Mouse (Mus musculus): ENCODE measurements around the gene Zan. TPM values are rescaled to one million over a fixed set of nuclear protein-coding genes. Genes with fewer than 3 reads are reported as not detected.

The Zan gene
- polyA plus RNA-seq, 1 experiment: 0.83 TPM

DNA sequence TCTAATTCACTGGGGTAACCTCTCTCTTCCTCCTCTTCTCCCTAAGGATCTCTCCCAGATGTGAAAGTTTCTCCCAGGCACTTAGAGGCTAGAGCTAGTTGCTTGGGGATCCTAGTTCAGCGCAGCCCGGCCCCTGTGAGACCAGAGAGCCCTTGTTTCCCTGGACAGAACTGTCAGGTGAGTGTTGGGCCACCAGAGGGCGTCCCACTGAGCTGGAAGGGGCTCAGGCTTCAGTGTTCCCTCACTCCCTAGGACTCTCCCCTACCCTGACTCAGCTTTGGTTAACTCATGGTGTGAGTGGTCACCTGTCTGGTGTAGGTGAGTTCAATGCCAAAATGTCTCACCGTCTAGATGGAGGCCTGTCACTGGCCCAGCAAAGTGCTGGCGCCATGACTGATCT, 41.6 kb upstream of the Zan start, which contains the start of gene Gigyf1:
TSS of gene Gigyf1 (plus strand) at position 113 of the 400 bp plus-strand sequence.
- DNase-seq: no peak
- Histone ChIP-seq H3K4me1 (ENCODE audit: control insufficient read depth, insufficient read depth, low read length) (peaks cover 10% of the 10 kb centered on the region), H3K4me3 (replicated peaks; ENCODE audit: extremely low read depth, low read depth, low read length) (no peak within 1 kb of the TSS)
- TF ChIP-seq CTCF (IDR thresholded peaks at IDR 0.05; ENCODE audit: insufficient read depth, low read length): peak; percentile 52
- no peak for TF ChIP-seq POLR2A (IDR thresholded peaks at IDR 0.05; ENCODE audit: borderline replicate concordance, extremely low read depth, low read depth, low read length)
- 74% methylated on average over 5 of the region's 5 CpGs for WGBS

DNA sequence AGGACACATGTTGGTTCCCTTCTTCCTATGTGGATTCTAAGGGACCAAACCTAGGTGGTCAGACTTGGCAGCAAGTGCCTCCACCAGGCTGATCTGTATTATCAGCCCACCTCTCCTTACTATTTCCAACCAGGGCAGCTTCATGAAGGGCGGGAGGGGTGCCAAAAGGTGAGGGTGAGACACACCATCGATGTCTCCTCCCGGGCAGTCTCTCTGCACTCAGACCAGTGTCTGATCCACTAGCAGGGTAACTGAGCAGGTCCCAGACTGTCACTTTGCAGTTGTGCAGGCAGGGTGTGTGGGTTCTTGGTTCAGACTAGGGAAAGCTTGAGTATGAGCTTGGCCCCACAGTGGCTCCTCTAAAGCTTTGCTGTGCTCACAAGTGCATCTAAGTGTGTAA, 37.9 kb upstream of the Zan start:
- Histone ChIP-seq H3K4me1 (ENCODE audit: control insufficient read depth, insufficient read depth, low read length) (peaks cover 30% of the 10 kb centered on the region), H3K4me3 (replicated peaks; ENCODE audit: extremely low read depth, low read depth, low read length) (no peak overlapping the region)
- WGBS: 78% methylated on average over 3 of the region's 3 CpGs
- DNase-seq: no peak
- no peak for TF ChIP-seq POLR2A (IDR thresholded peaks at IDR 0.05; ENCODE audit: borderline replicate concordance, extremely low read depth, low read depth, low read length)
- no peak for TF ChIP-seq CTCF (IDR thresholded peaks at IDR 0.05; ENCODE audit: insufficient read depth, low read length)

DNA sequence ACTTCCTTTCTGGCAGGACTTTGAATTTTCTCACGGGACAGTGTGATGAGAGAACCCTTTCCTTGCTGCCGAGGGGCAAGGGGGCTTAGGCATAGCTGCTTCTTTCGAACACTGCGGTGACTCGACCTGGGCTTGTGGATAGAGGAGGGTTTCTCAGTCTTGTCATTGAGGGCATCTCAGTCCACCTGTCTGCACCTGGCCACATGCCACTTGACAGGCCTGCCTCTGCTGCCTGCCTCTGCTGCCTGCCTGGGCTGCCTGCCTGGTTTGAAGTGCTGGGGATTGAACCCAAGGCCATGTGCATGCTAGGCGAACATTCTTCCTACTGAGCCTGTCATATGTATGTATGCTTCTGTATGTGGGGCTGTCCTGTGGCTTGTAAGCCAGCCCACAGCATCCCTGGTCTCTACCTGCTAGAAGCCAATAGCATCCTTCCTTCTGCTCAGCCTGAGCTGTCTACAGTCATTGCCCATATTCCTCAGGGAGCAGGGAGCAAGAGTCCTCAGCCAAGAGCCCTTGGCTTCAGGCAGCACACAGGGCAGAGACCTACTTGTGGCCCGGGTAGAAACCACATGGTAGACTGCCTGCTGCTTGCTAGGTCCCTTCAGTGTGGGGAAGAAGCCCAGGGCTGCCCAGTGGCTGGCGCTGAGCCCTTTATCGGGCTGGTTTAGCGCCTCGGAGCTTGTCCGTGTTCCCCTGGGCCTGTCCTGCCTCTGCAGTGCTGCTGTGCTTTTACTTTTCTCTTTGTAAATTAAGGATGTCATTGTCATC, 37.3 kb upstream of the Zan start:
- no peak for TF ChIP-seq CTCF (IDR thresholded peaks at IDR 0.05; ENCODE audit: insufficient read depth, low read length)
- TF ChIP-seq POLR2A (IDR thresholded peaks at IDR 0.05; ENCODE audit: borderline replicate concordance, extremely low read depth, low read depth, low read length): no peak; the same call in 1 of the 2 replicates
- DNase-seq: no peak
- 66% methylated on average over 12 of the region's 12 CpGs for WGBS
- Histone ChIP-seq H3K4me3 (replicated peaks; ENCODE audit: extremely low read depth, low read depth, low read length) (no peak overlapping the region), H3K4me1 (ENCODE audit: control insufficient read depth, insufficient read depth, low read length) (peaks cover 30% of the 10 kb centered on the region)

- no peak overlapping the region for H3K4me3 ChIP-seq (replicated peaks; ENCODE audit: extremely low read depth, low read depth, low read length)
- 70% methylated on average over 11 of the region's 11 CpGs for WGBS
- TF ChIP-seq CTCF (IDR thresholded peaks at IDR 0.05; ENCODE audit: insufficient read depth, low read length) (peak; percentile 63), POLR2A (IDR thresholded peaks at IDR 0.05; ENCODE audit: borderline replicate concordance, extremely low read depth, low read depth, low read length) (no peak)
- peaks cover 30% of the 10 kb centered on the region for H3K4me1 ChIP-seq (ENCODE audit: control insufficient read depth, insufficient read depth, low read length)
- peak; percentile 36 for DNase-seq
Measured at GRCm38 (mm10) chr5:137512847-137513794, 36.3 kb upstream of the Zan start.

- TF ChIP-seq POLR2A (IDR thresholded peaks at IDR 0.05; ENCODE audit: borderline replicate concordance, extremely low read depth, low read depth, low read length) (no peak), CTCF (IDR thresholded peaks at IDR 0.05; ENCODE audit: insufficient read depth, low read length) (no peak)
- Histone ChIP-seq H3K4me3 (replicated peaks; ENCODE audit: extremely low read depth, low read depth, low read length) (peak overlapping the region; percentile 6), H3K4me1 (ENCODE audit: control insufficient read depth, insufficient read depth, low read length) (peaks cover 30% of the 10 kb centered on the region)
- DNase-seq: no peak
- 58% methylated on average over 3 of the region's 3 CpGs for WGBS
Measured at GRCm38 (mm10) chr5:137511706-137512105, 34.8 kb upstream of the Zan start.

DNA sequence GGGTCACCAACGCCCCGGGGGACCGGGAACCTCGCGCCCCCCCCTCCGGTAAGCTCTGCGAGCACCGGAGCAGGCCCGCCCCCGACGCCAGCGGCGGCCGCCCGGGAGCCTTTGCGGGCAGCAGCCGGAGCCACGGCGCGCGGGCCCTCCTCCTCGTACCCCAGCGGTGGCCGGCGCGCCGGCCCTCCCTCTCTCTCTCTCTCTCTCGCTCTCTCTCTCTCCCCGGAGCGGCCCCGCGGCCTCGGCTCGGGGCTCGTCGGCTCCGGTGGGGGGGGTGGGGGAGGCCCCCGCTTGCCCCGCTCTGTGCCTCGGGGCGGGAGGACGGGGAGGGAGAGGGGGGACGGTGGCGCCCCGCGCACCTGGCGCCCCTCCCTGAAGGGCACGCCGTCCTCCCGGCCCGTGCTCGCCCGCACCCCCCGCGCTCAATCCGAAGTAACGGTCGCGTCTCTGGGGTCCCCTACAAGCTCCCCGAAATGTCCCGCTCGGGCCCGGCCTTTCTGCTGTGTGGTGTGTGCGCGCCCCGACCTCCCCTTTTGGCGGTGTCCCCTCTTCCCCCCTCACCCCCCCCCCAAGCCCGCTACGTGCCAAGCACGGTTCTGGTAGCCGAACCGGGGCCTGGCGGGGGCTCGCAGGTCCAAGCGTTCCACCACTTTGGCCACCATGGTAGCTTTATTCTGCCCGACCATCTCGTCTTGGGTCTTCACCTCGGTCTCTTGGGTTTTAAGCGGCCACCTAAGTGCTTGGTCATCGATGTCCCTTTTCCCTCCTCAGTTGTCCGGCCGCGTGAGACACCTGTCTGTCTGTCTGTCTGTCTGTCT, 33.9 kb upstream of the Zan start:
- DNase-seq: peak; percentile 28
- TF ChIP-seq POLR2A (IDR thresholded peaks at IDR 0.05; ENCODE audit: borderline replicate concordance, extremely low read depth, low read depth, low read length): no peak
- no peak for TF ChIP-seq CTCF (IDR thresholded peaks at IDR 0.05; ENCODE audit: insufficient read depth, low read length)
- Histone ChIP-seq H3K4me1 (ENCODE audit: control insufficient read depth, insufficient read depth, low read length) (peaks cover 30% of the 10 kb centered on the region), H3K4me3 (replicated peaks; ENCODE audit: extremely low read depth, low read depth, low read length) (peak overlapping the region; percentile 82)
- WGBS: 1% methylated on average over 62 of the region's 83 CpGs

DNA sequence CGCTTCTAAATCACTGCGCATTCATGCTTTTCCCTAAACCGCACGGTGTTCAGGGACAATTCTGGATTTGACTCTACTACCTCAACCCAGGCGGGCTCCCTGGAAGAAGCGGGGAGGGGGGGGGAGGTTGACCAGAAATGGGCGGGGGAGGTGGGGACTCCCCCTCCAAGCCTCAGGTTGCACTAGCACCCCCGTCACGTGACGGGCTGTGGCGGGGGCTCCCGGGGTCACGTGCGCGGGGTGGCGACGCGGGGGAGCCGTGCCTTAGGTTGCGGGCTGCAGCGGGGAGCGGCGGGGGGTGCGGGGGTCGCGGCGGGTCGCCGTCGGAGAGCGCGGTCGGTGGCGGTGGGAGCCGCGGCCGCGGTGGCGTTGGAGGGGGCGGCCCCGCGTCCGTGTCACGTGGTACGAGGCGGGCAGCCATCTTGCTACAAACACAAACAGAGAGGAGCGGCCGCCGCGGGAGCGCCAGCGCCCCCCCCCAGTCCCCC, 33.2 kb upstream of the Zan start:
- DNase-seq: peak; percentile 87
- TF ChIP-seq CTCF (IDR thresholded peaks at IDR 0.05; ENCODE audit: insufficient read depth, low read length) (no peak), POLR2A (IDR thresholded peaks at IDR 0.05; ENCODE audit: borderline replicate concordance, extremely low read depth, low read depth, low read length) (no peak; the same call in 1 of the 2 replicates)
- peaks cover 30% of the 10 kb centered on the region for H3K4me1 ChIP-seq (ENCODE audit: control insufficient read depth, insufficient read depth, low read length)
- WGBS: 3% methylated on average over 22 of the region's 52 CpGs
- peak overlapping the region; percentile 82 for H3K4me3 ChIP-seq (replicated peaks; ENCODE audit: extremely low read depth, low read depth, low read length)

DNA sequence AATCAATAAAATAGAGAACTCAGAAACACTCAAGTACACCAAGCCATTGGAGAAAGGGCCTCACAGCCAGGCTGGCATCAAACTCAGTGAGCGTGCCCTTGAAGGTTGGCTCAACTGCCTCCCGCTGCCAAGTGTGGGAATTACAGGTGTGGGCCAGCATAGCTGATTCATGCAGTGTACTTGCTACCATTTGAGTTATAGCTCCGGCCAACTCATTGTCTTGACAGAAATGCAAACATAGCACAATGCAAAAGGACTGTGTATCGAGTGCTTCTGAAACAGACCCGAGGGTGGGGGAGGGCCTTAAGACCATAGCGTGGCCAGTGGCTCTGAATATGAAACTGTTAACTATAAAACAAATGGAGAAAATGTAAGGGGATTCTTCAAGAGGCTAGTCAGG, 27.2 kb upstream of the Zan start:
- no peak overlapping the region for H3K4me3 ChIP-seq (replicated peaks; ENCODE audit: extremely low read depth, low read depth, low read length)
- 57% methylated on average over 6 of the region's 6 CpGs for WGBS
- no peak for TF ChIP-seq POLR2A (IDR thresholded peaks at IDR 0.05; ENCODE audit: borderline replicate concordance, extremely low read depth, low read depth, low read length)
- TF ChIP-seq CTCF (IDR thresholded peaks at IDR 0.05; ENCODE audit: insufficient read depth, low read length): peak; percentile 37; the same call in 1 of the 2 replicates
- DNase-seq: no peak
- no peaks in the 10 kb centered on the region for H3K4me1 ChIP-seq (ENCODE audit: control insufficient read depth, insufficient read depth, low read length)

All from lung, adult 2 months (tissue).